Comparison of ENCODE assay signal across 7 mouse cellular contexts in genomic region chr11:29245988-29246387, GRCm38 (mm10). TPM values are rescaled to one million over a fixed set of nuclear protein-coding genes. Genes with fewer than 3 reads are reported as not detected.
DNase-seq lines count a peak whose midpoint lies in the region; ATAC-seq and TF ChIP-seq lines count a peak whose summit lies in the region.

No protein-coding gene starts in this region.

- no peak for DNase-seq in lung, adult 2 months
- DNase-seq in right cerebral cortex, postnatal 36 days (ENCODE audit: low spot score in 2 of 2), result no peak

- peak overlapping the region; percentile 92 for H3K4me2 ChIP-seq in lung, embryonic 16.5 days (ENCODE audit: low read depth, low read length)
- peak overlapping the region; percentile 77 for H3K4me2 ChIP-seq in embryonic facial prominence, embryonic 15.5 days (replicated peaks)
- H3K4me2 ChIP-seq in limb, embryonic 13.5 days (replicated peaks), result peak overlapping the region; percentile 83
- H3K4me2 ChIP-seq in stomach, embryonic 15.5 days, result peak overlapping the region; percentile 66

- H3K27ac ChIP-seq in lung, embryonic 16.5 days (ENCODE audit: low read length), result no peak overlapping the region
- H3K27ac ChIP-seq in embryonic facial prominence, embryonic 15.5 days (replicated peaks), result no peak overlapping the region
- H3K27ac ChIP-seq in limb, embryonic 13.5 days, result no peak overlapping the region
- H3K27ac ChIP-seq in stomach, embryonic 15.5 days, result no peak overlapping the region

- H3K36me3 ChIP-seq in lung, embryonic 16.5 days (ENCODE audit: control insufficient read depth, insufficient read depth, low read length), result peaks cover 5% of the 10 kb centered on the region; the same call in 1 of the 2 replicates
- H3K36me3 ChIP-seq in embryonic facial prominence, embryonic 15.5 days, result peaks cover 12% of the 10 kb centered on the region
- peaks cover 19% of the 10 kb centered on the region for H3K36me3 ChIP-seq in limb, embryonic 13.5 days
- no peaks in the 10 kb centered on the region; the same call in 1 of the 2 replicates for H3K36me3 ChIP-seq in stomach, embryonic 15.5 days

- H3K9me3 ChIP-seq in lung, embryonic 16.5 days (ENCODE audit: control insufficient read depth, low read length), result no peaks in the 10 kb centered on the region
- H3K9me3 ChIP-seq in embryonic facial prominence, embryonic 15.5 days (replicated peaks), result no peaks in the 10 kb centered on the region
- 0 out of 2 replicates have a peak, but pooled peaks cover 3% of the 10 kb centered on the region for H3K9me3 ChIP-seq in limb, embryonic 13.5 days
- H3K9me3 ChIP-seq in stomach, embryonic 15.5 days, result no peaks in the 10 kb centered on the region

- H3K4me1 ChIP-seq in lung, embryonic 16.5 days (replicated peaks; ENCODE audit: control insufficient read depth, insufficient read depth, low read length), result peaks cover 13% of the 10 kb centered on the region
- H3K4me1 ChIP-seq in lung, adult 2 months (ENCODE audit: control insufficient read depth, insufficient read depth, low read length), result no peaks in the 10 kb centered on the region
- H3K4me1 ChIP-seq in embryonic facial prominence, embryonic 15.5 days, result peaks cover 13% of the 10 kb centered on the region
- peaks cover 14% of the 10 kb centered on the region for H3K4me1 ChIP-seq in limb, embryonic 13.5 days
- no peaks in the 10 kb centered on the region for H3K4me1 ChIP-seq in stomach, embryonic 15.5 days

- TF ChIP-seq CTCF in lung, adult 2 months (IDR thresholded peaks at IDR 0.05; ENCODE audit: insufficient read depth, low read length), result no peak

- no peak for TF ChIP-seq POLR2A in lung, adult 2 months (IDR thresholded peaks at IDR 0.05; ENCODE audit: borderline replicate concordance, extremely low read depth, low read depth, low read length)

- peak overlapping the region; percentile 70 for H3K9ac ChIP-seq in lung, embryonic 16.5 days (ENCODE audit: low read length)
- 0 out of 2 replicates have a peak overlapping the region, but pooled peaks have one; percentile 62 for H3K9ac ChIP-seq in embryonic facial prominence, embryonic 15.5 days
- peak overlapping the region; percentile 74 for H3K9ac ChIP-seq in limb, embryonic 13.5 days
- no peak overlapping the region for H3K9ac ChIP-seq in stomach, embryonic 15.5 days

- no peaks in the 10 kb centered on the region for H3K27me3 ChIP-seq in lung, embryonic 16.5 days (ENCODE audit: control insufficient read depth, insufficient read depth, low read depth, low read length)
- H3K27me3 ChIP-seq in embryonic facial prominence, embryonic 15.5 days, result no peaks in the 10 kb centered on the region
- no peaks in the 10 kb centered on the region for H3K27me3 ChIP-seq in limb, embryonic 13.5 days
- no peaks in the 10 kb centered on the region for H3K27me3 ChIP-seq in stomach, embryonic 15.5 days (replicated peaks)

- 38% methylated on average over 4 of the region's 4 CpGs for WGBS in lung, embryonic 16.5 days
- 42% methylated on average over 4 of the region's 4 CpGs for WGBS in lung, adult 2 months
- WGBS in embryonic facial prominence, embryonic 15.5 days, result 58% methylated on average over 4 of the region's 4 CpGs
- WGBS in limb, embryonic 13.5 days, result 60% methylated on average over 4 of the region's 4 CpGs
- WGBS in stomach, embryonic 15.5 days, result 45% methylated on average over 4 of the region's 4 CpGs

- ATAC-seq in lung, embryonic 16.5 days (ENCODE audit: low read depth), result no peak
- ATAC-seq in embryonic facial prominence, embryonic 15.5 days (ENCODE audit: insufficient number of reproducible peaks, low FRiP score, low TSS enrichment, low read depth), result no peak
- no peak for ATAC-seq in limb, embryonic 13.5 days (ENCODE audit: low FRiP score, low read depth)
- ATAC-seq in stomach, embryonic 15.5 days (ENCODE audit: insufficient read depth, low FRiP score, low read depth), result no peak
- no peak for ATAC-seq in monocyte, adult 5-6 weeks (replicated peaks; ENCODE audit: insufficient number of reproducible peaks, low FRiP score, low TSS enrichment, poor library complexity, severe bottlenecking)

- H3K4me3 ChIP-seq in lung, embryonic 16.5 days (ENCODE audit: low read length), result peak overlapping the region; percentile 74
- no peak overlapping the region for H3K4me3 ChIP-seq in lung, adult 2 months (replicated peaks; ENCODE audit: extremely low read depth, low read depth, low read length)
- peak overlapping the region; percentile 80 for H3K4me3 ChIP-seq in embryonic facial prominence, embryonic 15.5 days (replicated peaks)
- H3K4me3 ChIP-seq in limb, embryonic 13.5 days, result peak overlapping the region; percentile 80
- peak overlapping the region; percentile 79 for H3K4me3 ChIP-seq in stomach, embryonic 15.5 days (replicated peaks)

RNA-seq across cellular contexts. Expression of gene Cfap36, which starts 1.2 kb away (rescaled TPM):
- 71.6 and 76.8 TPM in 2 replicates for polyA plus RNA-seq in lung, embryonic 16.5 days (2015; fragmentation: Nextera tagmentation; extraction: Ambion mirVana)
- polyA plus RNA-seq in lung, adult 2 months (2012; rRNA removed), result 7.6 and 9.6 TPM in 2 replicates
- 62.1 and 76.8 TPM in 2 replicates for polyA plus RNA-seq in embryonic facial prominence, embryonic 15.5 days (2015; fragmentation: Nextera tagmentation; extraction: Ambion mirVana)
- polyA plus RNA-seq in limb, embryonic 13.5 days (2015; fragmentation: Nextera tagmentation; extraction: Ambion mirVana), result 62.7 and 65.7 TPM in 2 replicates
- polyA plus RNA-seq in stomach, embryonic 15.5 days (2015; fragmentation: Nextera tagmentation; extraction: Ambion mirVana), result 49.8 and 52.0 TPM in 2 replicates
- total RNA-seq in monocyte, adult 5-6 weeks (2017), result 39.9 to 44.9 TPM (median 41.7 TPM) in 3 replicates
